Mouse (Mus musculus) kidney, postnatal 14 days (tissue): ENCODE results near the gene Fbxw9.

Source experiments
- DNase-seq: peaks from one replicate; pipeline ENCODE4 v3.0.0; 2022; ENCODE audit warnings: mixed read lengths

Gene Fbxw9

DNA sequence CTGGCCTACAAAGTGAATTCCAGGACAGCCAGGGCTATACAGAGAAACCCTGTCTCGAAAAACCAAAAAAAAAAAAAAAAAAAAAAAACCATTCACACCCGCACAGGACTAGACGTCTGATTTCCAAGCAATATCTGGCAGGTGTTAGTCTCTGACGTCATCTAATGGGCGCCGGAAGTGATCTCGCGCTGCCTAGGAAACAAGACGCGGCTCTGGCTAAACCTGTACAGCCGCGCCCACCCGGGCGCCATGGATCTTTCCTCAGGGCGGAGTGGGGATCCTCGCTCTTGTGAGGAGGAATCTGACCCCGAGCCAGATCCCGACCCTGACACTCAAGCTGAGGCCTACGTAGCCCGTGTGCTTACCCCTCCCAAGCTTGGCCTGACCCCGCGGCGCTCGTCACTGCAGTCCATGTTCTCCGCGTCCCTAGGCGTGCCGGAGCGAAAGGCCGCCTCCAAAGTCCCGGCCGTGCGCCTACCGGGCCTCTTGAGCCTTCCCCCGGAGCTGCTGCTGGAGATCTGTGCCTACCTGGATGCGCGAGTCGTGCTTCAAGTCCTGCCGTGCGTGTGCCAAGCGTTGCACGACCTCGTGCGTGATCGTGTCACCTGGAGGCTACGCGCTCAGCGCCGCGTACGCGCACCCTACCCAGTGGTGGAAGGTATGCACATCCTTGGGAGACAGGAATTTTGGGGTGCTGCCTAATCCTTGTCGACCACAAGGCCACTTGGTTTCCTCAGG, at the start of gene Fbxw9:
Gene Fbxw9, plus strand, starts transcription at position 177 of the 738 bp plus-strand sequence.
- peak; percentile 93 for DNase-seq

DNA sequence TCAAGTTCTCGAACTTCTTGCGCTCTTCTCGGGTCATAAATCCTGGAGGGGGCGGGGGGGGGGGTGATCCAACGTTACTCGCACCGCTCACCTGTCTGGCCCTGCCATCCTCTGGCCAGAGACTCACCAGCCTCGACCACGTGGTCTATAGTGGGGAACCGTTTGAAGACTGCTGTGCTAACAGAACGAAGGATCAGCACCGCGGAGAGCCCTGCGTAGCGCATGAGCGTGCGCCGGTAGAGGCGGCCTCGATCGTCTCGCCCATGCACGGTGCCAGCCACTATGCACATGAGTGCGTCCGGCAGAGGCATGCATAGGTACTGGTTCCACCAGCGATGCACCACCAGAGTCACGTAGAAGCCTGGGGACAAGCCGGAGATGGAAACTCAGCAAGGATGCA, 48.6 kb upstream of the Fbxw9 start:
- no peak for DNase-seq

GRCm38 (mm10) chr8:85013230-85013840, 46.5 kb upstream of the Fbxw9 start:
- DNase-seq = peak; percentile 80

- DNase-seq = no peak
Measured at GRCm38 (mm10) chr8:85014431-85014830, 45.4 kb upstream of the Fbxw9 start, which contains the start of gene Best2. Gene Best2 (minus strand): TSS chr8:85014531.

- no peak for DNase-seq
Measured at GRCm38 (mm10) chr8:85016724-85017123, 43.1 kb upstream of the Fbxw9 start.

DNA sequence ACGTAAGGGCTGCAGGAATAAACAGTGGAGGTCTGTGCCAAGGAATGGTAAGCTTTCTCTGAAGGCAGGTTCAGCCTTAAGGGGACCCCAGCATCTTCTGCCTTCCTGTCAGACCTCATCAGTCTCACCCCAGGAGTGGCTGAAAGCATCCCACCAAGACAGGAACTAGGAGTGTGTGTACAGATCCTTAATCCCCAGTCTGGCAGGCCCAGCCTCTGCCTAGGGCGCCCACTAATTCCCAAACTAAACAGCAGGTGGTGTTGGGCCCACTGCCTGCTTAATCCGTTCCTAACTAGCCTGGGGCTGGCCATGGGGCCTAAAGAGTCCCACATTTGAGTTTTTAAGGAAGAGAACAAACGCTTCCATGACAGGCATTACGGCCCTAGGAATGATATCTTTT, 42.6 kb upstream of the Fbxw9 start:
- no peak for DNase-seq

DNA sequence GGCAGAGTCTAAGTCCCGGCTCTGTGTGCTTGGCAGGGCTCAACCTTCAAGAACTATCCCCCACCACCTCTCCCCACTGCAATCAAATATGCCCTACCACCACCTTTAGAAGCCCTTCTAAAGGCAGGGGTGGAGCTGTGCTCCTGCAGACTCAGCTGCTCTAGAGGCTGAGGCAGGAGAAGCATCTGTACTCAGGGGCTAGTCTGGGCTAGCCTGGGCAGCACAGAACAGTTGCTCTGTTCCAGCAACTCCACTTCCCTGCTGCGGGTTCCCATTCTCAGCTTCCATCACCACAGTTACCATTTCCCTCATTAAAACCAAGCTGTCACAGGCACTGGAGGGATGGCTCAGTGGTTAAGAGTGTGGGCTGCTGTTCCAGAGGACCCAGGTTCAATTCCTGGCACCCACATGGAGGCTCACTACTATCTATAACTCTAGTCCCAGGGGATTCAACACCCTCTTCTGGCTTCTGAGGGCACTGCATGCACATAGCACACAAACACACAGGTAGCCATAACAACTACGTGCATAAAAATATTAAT, 38.3 kb upstream of the Fbxw9 start:
- no peak for DNase-seq

- no peak for DNase-seq
Measured at GRCm38 (mm10) chr8:85023846-85024245, 36.0 kb upstream of the Fbxw9 start.

GRCm38 (mm10) chr8:85025098-85025932, 34.5 kb upstream of the Fbxw9 start, which contains the start of gene Asna1:
Gene Asna1 (minus strand): TSS chr8:85025281.
- peak; percentile 90 for DNase-seq

GRCm38 (mm10) chr8:85026670-85027515, 33.0 kb upstream of the Fbxw9 start, which contains the start of gene Trir:
Gene Trir (plus strand): TSS chr8:85026823.
- DNase-seq = peak; percentile 98

- no peak for DNase-seq
Measured at GRCm38 (mm10) chr8:85027516-85027855, 32.4 kb upstream of the Fbxw9 start.

GRCm38 (mm10) chr8:85027922-85028321, 31.9 kb upstream of the Fbxw9 start:
- DNase-seq = no peak

- no peak for DNase-seq
Measured at GRCm38 (mm10) chr8:85029271-85029670, 30.6 kb upstream of the Fbxw9 start.

- peak; percentile 50 for DNase-seq
Measured at GRCm38 (mm10) chr8:85032622-85033311, 27.1 kb upstream of the Fbxw9 start.

GRCm38 (mm10) chr8:85033867-85034266, 26.0 kb upstream of the Fbxw9 start:
- peak; percentile 34 for DNase-seq

- DNase-seq = peak; percentile 88
Measured at GRCm38 (mm10) chr8:85034764-85035163, 25.1 kb upstream of the Fbxw9 start.

- DNase-seq = no peak
Measured at GRCm38 (mm10) chr8:85035165-85035727, 24.6 kb upstream of the Fbxw9 start.

DNA sequence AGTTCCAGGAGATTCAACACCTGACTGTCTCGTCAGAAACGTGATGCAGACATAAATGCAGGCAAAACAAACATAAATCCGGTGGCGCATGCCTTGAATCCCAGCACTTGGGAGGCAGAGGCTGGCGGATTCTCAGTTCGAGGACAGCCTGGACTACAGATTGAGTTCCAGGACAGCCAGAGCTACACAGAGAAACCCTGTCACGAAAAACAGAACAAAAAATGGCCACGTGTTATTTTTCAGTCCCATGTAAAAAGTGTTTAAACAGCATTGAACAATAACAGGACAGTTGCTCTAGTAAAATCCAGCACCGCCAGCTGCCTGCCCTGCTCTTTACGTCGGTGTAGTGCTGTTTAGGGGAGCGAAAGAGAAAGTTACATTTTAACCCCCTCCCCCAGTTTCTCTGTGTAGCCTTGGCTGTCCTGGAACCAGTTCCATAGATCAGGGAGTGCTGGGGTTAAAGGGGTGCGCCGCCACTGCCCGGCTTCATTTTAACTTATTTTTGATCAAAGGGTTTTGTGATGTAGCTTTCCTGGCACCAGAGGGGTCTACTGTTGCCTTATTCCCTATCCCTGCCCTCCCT, 24.0 kb upstream of the Fbxw9 start:
- DNase-seq = peak; percentile 45

DNA sequence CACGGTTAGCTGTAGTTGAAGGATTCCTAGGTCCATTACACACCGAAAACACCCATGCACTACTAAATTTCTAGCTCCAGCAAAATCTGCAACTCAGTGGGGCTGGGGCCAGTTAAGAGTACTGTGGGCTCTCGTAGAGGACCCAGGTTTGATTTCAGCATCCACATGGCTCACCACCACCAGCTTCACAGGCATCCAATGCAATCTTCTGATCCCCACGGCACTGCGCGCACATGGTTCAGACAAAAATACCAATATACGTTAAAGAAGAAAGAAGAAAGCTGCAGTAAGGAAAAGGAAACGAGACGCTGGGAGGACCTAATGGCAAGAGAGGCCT, 23.5 kb upstream of the Fbxw9 start:
- no peak for DNase-seq

GRCm38 (mm10) chr8:85036718-85037365, 23.0 kb upstream of the Fbxw9 start, which contains the start of gene Tnpo2:
Gene Tnpo2 (plus strand): TSS chr8:85036915.
- peak; percentile 96 for DNase-seq

DNA sequence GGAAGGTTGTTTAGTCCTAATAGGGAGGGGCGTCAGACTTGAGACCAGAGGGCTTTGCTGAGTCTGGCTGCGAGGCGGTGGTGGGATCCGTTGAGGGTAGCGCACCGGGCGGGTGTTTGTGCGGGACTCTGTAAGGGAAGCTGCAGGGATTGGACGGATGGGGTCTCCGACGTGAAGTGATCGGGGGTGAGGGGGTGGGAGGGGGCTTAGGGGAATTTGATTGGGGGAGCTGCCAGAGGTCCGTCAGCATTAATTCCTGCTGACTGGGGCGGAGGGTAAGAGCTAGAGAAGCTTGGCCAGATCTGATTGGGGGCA, 22.5 kb upstream of the Fbxw9 start:
- DNase-seq = no peak
